Mouse (Mus musculus) layer of hippocampus, adult 8-10 months (tissue): ENCODE measurements at regions not wholly inside any gene's neighbourhood (a gene's known extent, or its start where the extent isn't known, plus 50 kb on each side); places are given as distances from the start of the nearest gene placed in this dataset.
"Not testable (repeated sequence)": the region's sequence is repeated elsewhere in the genome, so short reads cannot be mapped to it uniquely, and the experiment has no call there.

Experiments used
- DNase-seq, 2 experiments: peaks; one replicate each; pipeline ENCODE4 v3.0.0; 2022; ENCODE audit warnings: low spot score in 2 of 2

GRCm38 (mm10) chr15:11479166-11479944 lies 79.9 kb upstream of the Tars start:
- peak; percentile 9 to 42 for DNase-seq

GRCm38 (mm10) chr15:11476248-11476647 lies 76.8 kb upstream of the Tars start:
- DNase-seq, result no peak

GRCm38 (mm10) chr15:11463341-11463740 lies 63.9 kb upstream of the Tars start:
- no peak for DNase-seq

- DNase-seq, result not testable (repeated sequence)
Measured at GRCm38 (mm10) chr15:11461575-11461974, 62.1 kb upstream of the Tars start.

GRCm38 (mm10) chr15:11459306-11459705 lies 59.8 kb upstream of the Tars start:
- no peak for DNase-seq

GRCm38 (mm10) chr15:11457278-11457677 lies 57.8 kb upstream of the Tars start:
- no peak for DNase-seq

GRCm38 (mm10) chr15:11455982-11456381 lies 56.5 kb upstream of the Tars start:
- no peak for DNase-seq

GRCm38 (mm10) chr15:11455366-11455785 lies 55.9 kb upstream of the Tars start:
- DNase-seq, result no peak

GRCm38 (mm10) chr15:11453997-11454396 lies 54.5 kb upstream of the Tars start:
- no peak for DNase-seq

- DNase-seq, result no peak
Measured at GRCm38 (mm10) chr15:11451635-11452034, 52.2 kb upstream of the Tars start.
